Mouse (Mus musculus): ENCODE data around the gene Dip2a.

DNA sequence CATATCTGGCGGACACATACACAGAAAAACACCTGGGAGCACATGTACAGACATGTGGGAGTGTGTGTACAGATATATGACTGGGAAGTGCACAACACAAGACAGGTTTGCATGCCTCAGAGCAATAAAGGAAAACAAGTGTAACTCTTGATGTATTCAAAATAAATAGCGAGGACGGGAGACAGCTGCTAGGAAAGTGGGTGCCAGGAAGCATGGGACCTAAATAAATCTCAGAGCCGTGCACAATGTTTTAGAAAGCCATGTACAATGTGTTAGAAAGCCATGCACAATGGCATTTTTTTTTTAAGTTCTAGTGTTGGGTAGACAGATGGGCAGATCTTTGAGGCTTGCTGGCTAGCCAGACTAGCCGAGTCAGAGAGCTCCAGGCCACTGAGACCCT, 56.0 kb downstream of the Dip2a start:
- TF ChIP-seq CTCF (IDR thresholded peaks at IDR 0.05) = no peak
- no peak for TF ChIP-seq EP300 (IDR thresholded peaks at IDR 0.05; ENCODE audit: insufficient read depth, low read depth, low read length)
- TF ChIP-seq POLR2A (IDR thresholded peaks at IDR 0.05; ENCODE audit: insufficient read depth, low read depth, low read length) = no peak

All from heart, adult 2 months (tissue).